In the genomic region with DNA sequence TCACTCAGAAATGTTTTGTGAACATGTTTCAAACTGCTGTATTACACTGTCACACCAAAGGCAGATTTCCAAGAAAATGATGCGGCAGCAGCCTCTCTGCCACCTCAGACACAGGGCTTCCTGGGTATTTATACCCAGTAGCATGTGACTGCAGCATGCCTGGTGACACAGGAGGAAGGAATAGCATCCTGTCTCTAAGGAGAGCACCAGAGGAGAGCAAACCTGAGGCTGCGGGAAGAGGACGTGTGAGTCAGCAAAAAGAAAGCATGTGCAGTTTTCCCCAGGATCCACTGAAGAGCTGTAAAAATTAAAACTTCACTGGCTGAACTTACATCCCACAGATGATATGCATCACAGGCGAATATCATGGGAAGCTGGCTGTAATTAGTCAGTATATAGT, we compare ENCODE assay signal across 13 mouse cellular contexts.
DNase-seq lines count a peak whose midpoint lies in the region.
"Had no signal": no experiment of that assay in that cellular context is flagged by ENCODE, and none has a peak within 500 bp of the region (broad histone marks: within the 10 kb centered on the region; RNA-seq: fewer than 3 reads in every experiment).

No protein-coding gene starts in this region.

- DNase-seq in left cerebral cortex, postnatal 25 days (ENCODE audit: low spot score in 2 of 2) = peak; percentile 21 to 58
- DNase-seq in left cerebral cortex, adult 11 months (ENCODE audit: low spot score) = no peak
- DNase-seq in adipocyte (ENCODE audit: low spot score) = peak; percentile 45
- peak; percentile 15 to 16 for DNase-seq in left cerebral cortex, postnatal 36 days (ENCODE audit: low spot score in 2 of 2)
- DNase-seq in gastrocnemius, postnatal 36 days = no peak
- no peak for DNase-seq in thymus, adult 18-20 months
- no peak for DNase-seq in cerebellum, postnatal 10 days
- DNase-seq: adrenal gland, postnatal 14 days; cerebellum, adult 18-20 months; heart, adult 18-20 months; heart, postnatal 4 days; lung, adult 18-20 months; lung, postnatal 36 days had no signal

- intact Hi-C loops in left cerebral cortex, postnatal 25 days (cut with DNase I) = no loop called here
- intact Hi-C loops in left cerebral cortex, postnatal 36 days (cut with DNase I) = loop anchor here (10.0 kb wide), 1 partner anchor 631 kb away; no protein-coding TSS in a partner anchor
- intact Hi-C loops in gastrocnemius, postnatal 36 days (cut with DNase I) = no loop called here

Comparison
In these comparisons a context has a peak if more than half of its experiments do, and no peak if none do; other contexts are left out.
1. DNase-seq: peak in left cerebral cortex, postnatal 25 days (2 of 2), adipocyte (single experiment) and left cerebral cortex, postnatal 36 days (2 of 2); none in left cerebral cortex, adult 11 months (single experiment), gastrocnemius, postnatal 36 days (0 of 2), thymus, adult 18-20 months (0 of 2) and cerebellum, postnatal 10 days (0 of 2).